ENCODE assay signal across 8 mouse cellular contexts in the genomic region with DNA sequence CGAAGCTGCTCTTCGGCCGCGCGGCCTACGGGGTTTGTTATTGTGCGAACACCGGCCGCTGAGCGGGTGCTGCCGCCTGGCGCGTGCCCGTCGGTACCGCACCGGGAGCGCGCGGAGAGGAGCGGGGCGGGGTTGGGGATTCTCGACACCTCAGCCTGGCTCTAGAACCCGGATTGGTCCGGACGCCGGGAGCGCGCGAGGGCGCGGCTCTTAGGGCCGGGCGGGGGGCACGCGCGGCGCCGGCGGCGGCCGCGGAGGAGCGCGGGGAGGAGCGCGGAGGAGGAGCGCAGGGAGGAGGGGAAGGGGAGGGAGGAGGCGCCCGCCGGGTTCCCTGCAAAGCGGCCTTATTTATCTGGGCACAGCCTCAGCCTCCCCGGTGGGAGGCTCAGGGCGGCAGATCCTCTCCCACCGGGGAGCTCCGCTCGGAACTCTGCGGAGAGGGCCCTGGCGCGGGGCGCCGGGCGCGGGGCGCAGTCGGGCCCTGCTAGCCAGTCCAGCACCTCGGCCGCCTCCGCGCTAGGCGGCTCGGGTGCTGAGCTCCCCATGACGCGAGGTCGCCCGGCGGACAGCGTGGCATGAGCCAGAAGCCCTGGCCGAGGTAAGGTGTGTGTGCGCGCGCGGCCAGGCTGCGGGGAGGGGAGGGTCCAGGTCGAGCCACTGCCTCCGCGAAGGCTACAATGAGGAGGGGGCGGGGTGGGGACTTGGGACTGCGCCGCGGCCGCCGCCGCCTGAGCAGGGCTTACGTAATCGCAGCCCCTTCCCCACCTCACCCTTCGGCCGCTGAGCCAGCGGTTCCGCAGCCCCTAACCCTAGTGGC. TPM values are rescaled to one million over a fixed set of nuclear protein-coding genes. Genes with fewer than 3 reads are reported as not detected.
DNase-seq lines count a peak whose midpoint lies in the region; ATAC-seq and TF ChIP-seq lines count a peak whose summit lies in the region.

TSS of gene Fbxl16 (plus strand) at position 297 of the 817 bp plus-strand sequence.

- no peak for DNase-seq in spleen, adult 2 months (ENCODE audit: low read depth in 1 of 2, low spot score in 2 of 2)
- no peak for DNase-seq in spleen, postnatal 14 days (ENCODE audit: low spot score in 2 of 2)
- DNase-seq in embryonic facial prominence, embryonic 10.5 days (ENCODE audit: low spot score), result peak; percentile 88
- DNase-seq in liver, result peak; percentile 57
- DNase-seq in neural tube, embryonic 10.5 days (ENCODE audit: extremely low spot score, low spot score), result peak; percentile 83
- no peak for DNase-seq in spleen, postnatal 10 days (ENCODE audit: low spot score in 2 of 2)

- no peaks in the 10 kb centered on the region for H3K9me3 ChIP-seq in embryonic facial prominence, embryonic 10.5 days
- H3K9me3 ChIP-seq in heart, embryonic 12.5 days (replicated peaks), result no peaks in the 10 kb centered on the region
- no peaks in the 10 kb centered on the region for H3K9me3 ChIP-seq in kidney, embryonic 16.5 days (ENCODE audit: low read length)

- TF ChIP-seq POLR2A in spleen, adult 2 months (IDR thresholded peaks at IDR 0.05; ENCODE audit: low read depth, low read length), result no peak

- 2% methylated on average over 76 of the region's 100 CpGs for WGBS in spleen, adult 2 months
- WGBS in embryonic facial prominence, embryonic 10.5 days, result under 1% methylated on average over 97 of the region's 100 CpGs
- under 1% methylated on average over 84 of the region's 100 CpGs for WGBS in heart, embryonic 12.5 days
- under 1% methylated on average over 80 of the region's 100 CpGs for WGBS in kidney, embryonic 16.5 days

- peak within 1 kb of the TSS; percentile 33 for H3K4me3 ChIP-seq in spleen, adult 2 months (ENCODE audit: extremely low read depth, insufficient read depth, insufficient read length)
- peak within 1 kb of the TSS; percentile 82 for H3K4me3 ChIP-seq in embryonic facial prominence, embryonic 10.5 days
- H3K4me3 ChIP-seq in heart, embryonic 12.5 days, result peak within 1 kb of the TSS; percentile 69
- peak within 1 kb of the TSS; percentile 63 for H3K4me3 ChIP-seq in kidney, embryonic 16.5 days (ENCODE audit: low read length)

- no peak within 1 kb of the TSS for H3K27ac ChIP-seq in spleen, adult 2 months (ENCODE audit: insufficient read depth, low read length)
- peak within 1 kb of the TSS; percentile 86 for H3K27ac ChIP-seq in embryonic facial prominence, embryonic 10.5 days (replicated peaks)
- no peak within 1 kb of the TSS for H3K27ac ChIP-seq in heart, embryonic 12.5 days (ENCODE audit: poor library complexity, severe bottlenecking)
- H3K27ac ChIP-seq in kidney, embryonic 16.5 days (ENCODE audit: low read length), result no peak within 1 kb of the TSS

- peak within 1 kb of the TSS; percentile 96 for H3K4me2 ChIP-seq in heart, embryonic 12.5 days
- H3K4me2 ChIP-seq in kidney, embryonic 16.5 days (replicated peaks; ENCODE audit: low read depth, low read length), result peak within 1 kb of the TSS; percentile 97

- peaks cover 19% of the 10 kb centered on the region for H3K27me3 ChIP-seq in spleen, adult 2 months (ENCODE audit: control insufficient read depth, insufficient read depth, low read length)
- peaks cover 68% of the 10 kb centered on the region for H3K27me3 ChIP-seq in embryonic facial prominence, embryonic 10.5 days (replicated peaks; ENCODE audit: low read depth, poor library complexity, severe bottlenecking)
- H3K27me3 ChIP-seq in heart, embryonic 12.5 days (replicated peaks), result peaks cover 70% of the 10 kb centered on the region
- peaks cover 43% of the 10 kb centered on the region for H3K27me3 ChIP-seq in kidney, embryonic 16.5 days (ENCODE audit: insufficient read depth, low read length)

- H3K4me1 ChIP-seq in spleen, adult 2 months (ENCODE audit: control insufficient read depth, insufficient read depth, insufficient read length), result peaks cover 9% of the 10 kb centered on the region
- H3K4me1 ChIP-seq in embryonic facial prominence, embryonic 10.5 days, result peaks cover 34% of the 10 kb centered on the region
- peaks cover 12% of the 10 kb centered on the region for H3K4me1 ChIP-seq in heart, embryonic 12.5 days (replicated peaks)
- peaks cover 10% of the 10 kb centered on the region; the same call in 1 of the 2 replicates for H3K4me1 ChIP-seq in kidney, embryonic 16.5 days (ENCODE audit: insufficient read depth, low read length)

- peak within 1 kb of the TSS; percentile 74 for H3K9ac ChIP-seq in heart, embryonic 12.5 days
- H3K9ac ChIP-seq in kidney, embryonic 16.5 days (replicated peaks; ENCODE audit: low read length), result peak within 1 kb of the TSS; percentile 62

- TF ChIP-seq CTCF in spleen, adult 2 months (IDR thresholded peaks at IDR 0.05; ENCODE audit: extremely low read depth, insufficient read depth, insufficient read length, insufficient replicate concordance), result no peak

- no peaks in the 10 kb centered on the region for H3K36me3 ChIP-seq in spleen, adult 2 months (ENCODE audit: control insufficient read depth, insufficient read depth, low read length)
- no peaks in the 10 kb centered on the region for H3K36me3 ChIP-seq in embryonic facial prominence, embryonic 10.5 days (replicated peaks)
- H3K36me3 ChIP-seq in heart, embryonic 12.5 days, result no peaks in the 10 kb centered on the region
- no peaks in the 10 kb centered on the region for H3K36me3 ChIP-seq in kidney, embryonic 16.5 days (ENCODE audit: insufficient read depth, low read length)

- ATAC-seq in heart, embryonic 12.5 days (ENCODE audit: insufficient number of reproducible peaks, low FRiP score), result peak; percentile 63
- peak; percentile 72 for ATAC-seq in kidney, embryonic 16.5 days (ENCODE audit: low FRiP score, low TSS enrichment)

RNA-seq across cellular contexts. Expression of gene Fbxl16, which starts in this region (rescaled TPM):
- 1.2 and 1.4 TPM in 2 replicates for polyA plus RNA-seq in spleen, adult 2 months (2012; rRNA removed)
- 5.0 and 5.1 TPM in 2 replicates for polyA plus RNA-seq in embryonic facial prominence, embryonic 10.5 days (2016; fragmentation: Nextera tagmentation; extraction: Ambion mirVana)
- polyA plus RNA-seq in heart, embryonic 12.5 days (2016; fragmentation: Nextera tagmentation; extraction: Ambion mirVana), result 1.4 and 1.6 TPM in 2 replicates
- polyA plus RNA-seq in kidney, embryonic 16.5 days (2015; fragmentation: Nextera tagmentation; extraction: Ambion mirVana), result 1.4 and 2.0 TPM in 2 replicates

Comparison
In these comparisons a context has a peak if more than half of its experiments do, and no peak if none do; other contexts are left out.
1. DNase-seq: peak in embryonic facial prominence, embryonic 10.5 days (single experiment), liver (single experiment) and neural tube, embryonic 10.5 days (single experiment); none in spleen, adult 2 months (0 of 2), spleen, postnatal 14 days (0 of 2) and spleen, postnatal 10 days (0 of 2).
2. Peak in every context shown above with its lines, with median percentiles within 50 percentile points of each other: H3K4me3 ChIP-seq.